Mouse (Mus musculus) liver, postnatal 0 days (tissue): Measurements from ENCODE around the gene Ankrd24.

ENCODE experiments used
- CTCF ChIP-seq: sonication (generic); IDR thresholded peaks from 2 replicates; pipeline ENCODE4 v1.5.1; 2016; ENCODE audit warnings: antibody characterized with exemption, low read depth
- EP300 ChIP-seq: IDR thresholded peaks from 2 replicates; pipeline ENCODE4 v1.6.1; 2016; ENCODE audit warnings: antibody characterized with exemption, low read depth, mild to moderate bottlenecking

DNA sequence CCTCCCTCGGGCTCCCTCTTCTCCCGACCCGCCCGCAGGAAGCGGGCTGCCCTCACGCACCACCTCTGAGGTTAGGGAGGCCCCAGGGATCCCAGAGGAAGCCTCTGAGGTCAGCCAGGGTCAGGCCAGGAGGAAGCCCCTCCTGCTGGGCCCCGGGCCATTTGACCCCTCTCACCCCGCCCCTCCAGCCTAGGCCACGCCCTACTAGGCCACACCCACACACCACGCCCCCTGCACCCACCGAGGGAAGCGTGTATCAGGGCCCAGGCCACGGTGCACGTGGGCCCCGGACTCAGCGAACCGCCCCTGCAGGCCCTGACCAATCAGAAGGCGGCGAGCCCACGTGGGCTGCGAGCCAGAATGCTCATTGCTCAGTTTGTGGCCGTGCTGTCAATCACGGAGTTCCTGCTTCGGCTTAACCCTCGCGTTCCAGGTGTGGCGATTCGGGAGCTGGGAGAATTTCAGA is 27.6 kb upstream of the Ankrd24 start, which contains the start of gene Tle6:
- TF ChIP-seq CTCF (no peak), EP300 (no peak)
